Mouse (Mus musculus) adrenal gland, adult 2 months (tissue): ENCODE data around the gene Fbxw14. TPM values are rescaled to one million over a fixed set of nuclear protein-coding genes. Genes with fewer than 3 reads are reported as not detected.
"Not testable (repeated sequence)": the region's sequence is repeated elsewhere in the genome, so short reads cannot be mapped to it uniquely, and the experiment has no call there.

Source experiments
- DNase-seq: peaks from one replicate; pipeline ENCODE4 v3.0.0; 2021
- long read RNA-seq: library from polyadenylated mRNA; stranded (forward); transcript quantifications from one replicate; pipeline ENCODE4 v2.0.0, GENCODE M21; 2021
- polyA plus RNA-seq: library from polyadenylated mRNA; depleted of rRNA; stranded (reverse); fragments of >200 nt; gene quantifications from 2 replicates; pipeline ENCODE4 v1.2.3, GENCODE M21; 2012; rRNA removed
- total RNA-seq, 2 experiments: library from RNA; stranded (reverse); gene quantifications; 2 replicates each; pipeline ENCODE4 v1.2.3; 2021

Fbxw14 gene
- total RNA-seq: not detected
- polyA plus RNA-seq: not detected in 2 replicates
- long read RNA-seq: 0 reads

GRCm38 (mm10) chr9:109287576-109287975 lies at the start of gene Fbxw14:
TSS of gene Fbxw14 (minus strand) at chr9:109287676.
- not testable (repeated sequence) for DNase-seq

- no peak for DNase-seq
These were observed 24.4 kb downstream of the Fbxw14 start for GRCm38 (mm10) chr9:109263041-109263440.

DNA sequence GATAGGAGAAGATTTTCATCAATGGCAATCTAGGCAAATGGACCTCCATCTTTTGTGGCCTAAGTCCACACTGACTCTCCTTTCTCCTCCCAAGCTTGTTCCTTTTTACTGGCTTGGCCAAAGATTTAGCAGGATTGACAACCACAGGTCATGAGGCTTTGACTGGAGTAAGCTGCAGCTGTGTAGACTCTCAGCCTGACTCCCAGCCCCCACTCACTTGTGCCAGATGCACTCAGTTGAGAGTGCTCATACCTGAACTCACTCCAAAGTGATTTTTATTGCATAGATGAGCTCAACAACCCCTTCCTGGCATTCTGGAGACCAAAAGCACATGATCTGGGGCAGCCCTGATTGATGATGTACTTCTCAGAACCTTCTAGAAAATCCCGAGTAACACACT lies 52.8 kb downstream of the Fbxw14 start, which contains the start of gene Fbxw20:
Gene Fbxw20, minus strand, starts transcription at position 101 of the 400 bp plus-strand sequence.
- no peak for DNase-seq

Other genes starting within 250 kb of the Fbxw14 start
- 100 to 1,000 TPM; 143 to 167 TPM for gene Shisa5, start 249.1 kb downstream of the Fbxw14 start, total RNA-seq
- 586 and 732 TPM in 2 replicates for gene Shisa5, start 249.1 kb downstream of the Fbxw14 start, polyA plus RNA-seq
- gene Trex1, start 227.9 kb downstream of the Fbxw14 start, total RNA-seq: 10 to 100 TPM; 19.5 to 28.2 TPM
- 129 and 130 TPM in 2 replicates for gene Trex1, start 227.9 kb downstream of the Fbxw14 start, polyA plus RNA-seq
- gene Atrip, start 213.6 kb downstream of the Fbxw14 start, total RNA-seq: 10 to 100 TPM; 12.5 to 17.5 TPM
- 22.3 and 25.3 TPM in 2 replicates for gene Atrip, start 213.6 kb downstream of the Fbxw14 start, polyA plus RNA-seq
- gene Ccdc51, start 205.2 kb downstream of the Fbxw14 start, total RNA-seq: 10 to 100 TPM in 1 of 2 experiments, 1 to 10 TPM in 1; 9.2 to 18.9 TPM
- gene Ccdc51, start 205.2 kb downstream of the Fbxw14 start, polyA plus RNA-seq: 11.4 and 12.6 TPM in 2 replicates
- gene Tma7, start 205.1 kb downstream of the Fbxw14 start, total RNA-seq: 100 to 1,000 TPM; 393 to 485 TPM
- gene Tma7, start 205.1 kb downstream of the Fbxw14 start, polyA plus RNA-seq: 6.9 and 9.6 TPM in 2 replicates
- 10 to 100 TPM; 75.7 to 82.0 TPM for gene Plxnb1, start 192.3 kb downstream of the Fbxw14 start, total RNA-seq
- gene Plxnb1, start 192.3 kb downstream of the Fbxw14 start, polyA plus RNA-seq: 89.9 and 110 TPM in 2 replicates
- gene Fbxw21, start 125.6 kb downstream of the Fbxw14 start, total RNA-seq: not detected
- not detected in 2 replicates for gene Fbxw21, start 125.6 kb downstream of the Fbxw14 start, polyA plus RNA-seq
- gene Fbxw13, start 91.7 kb downstream of the Fbxw14 start, total RNA-seq: not detected
- not detected in 2 replicates for gene Fbxw13, start 91.7 kb downstream of the Fbxw14 start, polyA plus RNA-seq
- not detected for gene Fbxw20, start 52.9 kb downstream of the Fbxw14 start, total RNA-seq
- gene Fbxw20, start 52.9 kb downstream of the Fbxw14 start, polyA plus RNA-seq: not detected in 2 replicates
- not detected for gene Fbxw28, start 52.0 kb upstream of the Fbxw14 start, total RNA-seq
- gene Fbxw28, start 52.0 kb upstream of the Fbxw14 start, polyA plus RNA-seq: not detected in 2 replicates
- not detected for gene Fbxw22, start 116.6 kb upstream of the Fbxw14 start, total RNA-seq
- gene Fbxw22, start 116.6 kb upstream of the Fbxw14 start, polyA plus RNA-seq: not detected in 2 replicates
- not detected for gene Fbxw16, start 161.5 kb upstream of the Fbxw14 start, total RNA-seq
- gene Fbxw16, start 161.5 kb upstream of the Fbxw14 start, polyA plus RNA-seq: not detected in 2 replicates
- not detected for gene Fbxw19, start 208.2 kb upstream of the Fbxw14 start, total RNA-seq
- gene Fbxw19, start 208.2 kb upstream of the Fbxw14 start, polyA plus RNA-seq: not detected in 2 replicates